Mouse (Mus musculus): ENCODE measurements around the gene Tmem131l. TPM values are rescaled to one million over a fixed set of nuclear protein-coding genes. Genes with fewer than 3 reads are reported as not detected.

Gene Tmem131l
- polyA plus RNA-seq, 1 experiment from 2014 or later: 84.2 TPM

GRCm38 (mm10) chr3:83980231-83980872, 59.6 kb downstream of the Tmem131l start:
- Histone ChIP-seq H3K9me3 (replicated peaks; ENCODE audit: control insufficient read depth, low read length) (no peaks in the 10 kb centered on the region), H3K9ac (replicated peaks; ENCODE audit: low read length) (no peak overlapping the region), H3K4me1 (ENCODE audit: control insufficient read depth, insufficient read depth, low read length) (no peaks in the 10 kb centered on the region), H3K27me3 (ENCODE audit: control insufficient read depth, insufficient read depth, low read length) (no peaks in the 10 kb centered on the region), H3K36me3 (replicated peaks; ENCODE audit: control insufficient read depth, insufficient read depth, low read depth, low read length) (no peaks in the 10 kb centered on the region), H3K4me3 (ENCODE audit: low read depth, low read length) (no peak overlapping the region), H3K27ac (replicated peaks; ENCODE audit: low read depth, low read length) (0 out of 2 replicates have a peak overlapping the region, but pooled peaks have one; percentile 43), H3K4me2 (ENCODE audit: low read depth, low read length) (no peak overlapping the region)
- 7% methylated on average over 6 of the region's 6 CpGs for WGBS
- ATAC-seq (replicated peaks; ENCODE audit: insufficient number of reproducible peaks, low FRiP score, low TSS enrichment, low read depth) (peak; percentile 92), DNase-seq (ENCODE audit: low spot score) (peak; percentile 68)

DNA sequence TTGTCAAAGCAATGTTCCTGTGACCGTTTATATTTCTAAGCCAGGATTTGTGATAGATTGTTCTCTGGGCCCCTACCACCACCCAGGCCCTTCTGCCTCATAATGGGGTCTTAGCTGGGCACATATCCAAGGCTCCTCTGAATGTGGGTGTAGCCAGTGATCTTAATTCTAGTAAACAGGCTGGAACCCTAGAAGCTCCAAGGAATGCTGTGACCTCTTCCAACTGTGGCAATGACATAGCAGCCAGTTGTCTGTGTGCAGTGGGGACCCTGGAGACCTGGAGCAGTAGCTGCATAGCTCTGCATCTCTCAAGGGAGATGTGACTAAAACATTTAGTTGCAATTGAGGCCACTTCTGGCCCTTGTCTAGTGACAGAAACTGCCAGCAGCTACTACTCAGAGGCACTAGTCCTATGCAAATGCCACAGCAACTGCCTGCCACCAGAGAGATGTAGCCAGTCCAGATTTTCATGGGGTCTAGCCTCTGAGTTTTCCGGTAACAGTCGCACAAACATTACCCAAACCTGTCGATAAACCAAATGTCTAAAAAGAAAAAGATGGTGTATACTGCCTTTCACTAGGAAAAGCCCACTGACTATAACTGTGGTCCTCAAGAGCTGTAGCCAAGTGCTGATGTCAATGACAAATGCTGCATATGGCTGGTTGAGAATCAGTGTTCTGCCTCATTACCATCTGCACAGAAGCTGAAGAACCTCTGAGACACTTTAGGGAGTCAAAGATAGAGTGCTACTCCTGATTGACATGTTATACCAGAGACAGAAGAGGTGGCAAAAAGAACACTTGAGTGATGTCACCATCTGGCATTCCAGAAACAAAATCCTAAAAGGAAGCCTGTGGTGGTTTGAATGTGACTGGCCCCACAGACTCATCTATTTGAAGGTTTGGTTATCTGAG, 61.2 kb downstream of the Tmem131l start:
- H3K4me3 ChIP-seq (ENCODE audit: low read depth, low read length): no peak overlapping the region

DNA sequence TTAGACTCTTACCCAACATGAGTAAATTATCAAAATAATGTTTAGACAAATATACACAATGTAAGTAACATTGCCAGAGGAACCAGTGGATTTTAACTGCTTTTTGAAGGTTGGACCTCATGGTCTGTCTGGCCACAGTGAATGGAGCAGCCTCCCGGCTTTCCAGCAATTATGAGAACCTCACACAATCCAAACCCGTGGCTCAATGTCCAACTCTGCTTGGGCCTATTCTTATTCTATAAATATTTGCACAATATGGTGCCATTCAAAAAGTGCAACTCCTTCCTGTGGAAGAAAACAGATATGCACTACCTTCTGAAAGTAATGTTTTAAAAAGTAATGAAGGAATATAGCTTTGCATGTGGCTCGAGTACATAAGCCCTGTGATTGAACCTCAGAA, 62.2 kb downstream of the Tmem131l start:
- no peaks in the 10 kb centered on the region for H3K9me3 ChIP-seq (replicated peaks; ENCODE audit: control insufficient read depth, low read length)
- H3K36me3 ChIP-seq (replicated peaks; ENCODE audit: control insufficient read depth, insufficient read depth, low read depth, low read length): no peaks in the 10 kb centered on the region
- ATAC-seq (replicated peaks; ENCODE audit: insufficient number of reproducible peaks, low FRiP score, low TSS enrichment, low read depth): no peak
- no peak overlapping the region for H3K4me2 ChIP-seq (ENCODE audit: low read depth, low read length)
- H3K27me3 ChIP-seq (ENCODE audit: control insufficient read depth, insufficient read depth, low read length): no peaks in the 10 kb centered on the region
- no peak for DNase-seq (ENCODE audit: low spot score)
- no peak overlapping the region for H3K27ac ChIP-seq (replicated peaks; ENCODE audit: low read depth, low read length)
- H3K9ac ChIP-seq (replicated peaks; ENCODE audit: low read length): no peak overlapping the region
- WGBS: 81% methylated on average over 3 of the region's 3 CpGs
- H3K4me1 ChIP-seq (ENCODE audit: control insufficient read depth, insufficient read depth, low read length): no peaks in the 10 kb centered on the region
- no peak overlapping the region for H3K4me3 ChIP-seq (ENCODE audit: low read depth, low read length)

More for the DNA sequence above, 61.2 kb downstream of the Tmem131l start:
- H3K9ac ChIP-seq (replicated peaks; ENCODE audit: low read length): no peak overlapping the region
- H3K4me2 ChIP-seq (ENCODE audit: low read depth, low read length): no peak overlapping the region
- ATAC-seq (replicated peaks; ENCODE audit: insufficient number of reproducible peaks, low FRiP score, low TSS enrichment, low read depth): no peak
- 0 out of 2 replicates have a peak overlapping the region, but pooled peaks have one; percentile 14 for H3K27ac ChIP-seq (replicated peaks; ENCODE audit: low read depth, low read length)
- no peaks in the 10 kb centered on the region for H3K36me3 ChIP-seq (replicated peaks; ENCODE audit: control insufficient read depth, insufficient read depth, low read depth, low read length)
- 87% methylated on average over 4 of the region's 4 CpGs for WGBS
- H3K27me3 ChIP-seq (ENCODE audit: control insufficient read depth, insufficient read depth, low read length): no peaks in the 10 kb centered on the region
- H3K4me1 ChIP-seq (ENCODE audit: control insufficient read depth, insufficient read depth, low read length): no peaks in the 10 kb centered on the region
- no peaks in the 10 kb centered on the region for H3K9me3 ChIP-seq (replicated peaks; ENCODE audit: control insufficient read depth, low read length)
- DNase-seq (ENCODE audit: low spot score): no peak

DNA sequence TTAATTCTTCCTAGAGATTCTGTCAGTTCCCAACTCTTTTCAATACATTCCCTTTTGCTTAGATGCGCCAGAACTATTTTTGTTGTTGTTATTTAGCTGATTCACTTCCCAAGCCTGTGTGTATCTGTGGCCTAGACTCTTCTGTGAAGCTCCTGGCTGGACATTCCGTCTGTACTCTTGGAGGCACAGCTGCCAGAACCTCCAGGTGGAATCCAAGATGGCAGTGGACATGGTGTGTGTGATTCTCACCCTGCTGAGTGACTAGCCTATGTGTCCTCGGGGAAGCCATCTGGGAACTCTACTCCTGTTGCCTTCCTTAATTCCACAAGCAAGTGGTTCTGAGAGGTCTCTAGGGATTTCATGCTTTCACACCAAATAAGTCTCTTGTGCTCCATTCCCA, 63.8 kb downstream of the Tmem131l start:
- Histone ChIP-seq H3K9me3 (replicated peaks; ENCODE audit: control insufficient read depth, low read length) (no peaks in the 10 kb centered on the region), H3K4me3 (ENCODE audit: low read depth, low read length) (no peak overlapping the region), H3K4me1 (ENCODE audit: control insufficient read depth, insufficient read depth, low read length) (peaks cover 4% of the 10 kb centered on the region; the same call in 1 of the 2 replicates), H3K27ac (replicated peaks; ENCODE audit: low read depth, low read length) (no peak overlapping the region), H3K36me3 (replicated peaks; ENCODE audit: control insufficient read depth, insufficient read depth, low read depth, low read length) (no peaks in the 10 kb centered on the region), H3K27me3 (ENCODE audit: control insufficient read depth, insufficient read depth, low read length) (no peaks in the 10 kb centered on the region), H3K4me2 (ENCODE audit: low read depth, low read length) (no peak overlapping the region), H3K9ac (replicated peaks; ENCODE audit: low read length) (no peak overlapping the region)
- no peak for ATAC-seq (replicated peaks; ENCODE audit: insufficient number of reproducible peaks, low FRiP score, low TSS enrichment, low read depth)
- 87% methylated on average over 3 of the region's 3 CpGs for WGBS
- DNase-seq (ENCODE audit: low spot score): no peak

GRCm38 (mm10) chr3:83973339-83973738, 66.6 kb downstream of the Tmem131l start:
- no peak for ATAC-seq (replicated peaks; ENCODE audit: insufficient number of reproducible peaks, low FRiP score, low TSS enrichment, low read depth)
- Histone ChIP-seq H3K4me2 (ENCODE audit: low read depth, low read length) (no peak overlapping the region), H3K4me1 (ENCODE audit: control insufficient read depth, insufficient read depth, low read length) (peaks cover 4% of the 10 kb centered on the region; the same call in 1 of the 2 replicates), H3K36me3 (replicated peaks; ENCODE audit: control insufficient read depth, insufficient read depth, low read depth, low read length) (no peaks in the 10 kb centered on the region), H3K9me3 (replicated peaks; ENCODE audit: control insufficient read depth, low read length) (no peaks in the 10 kb centered on the region), H3K27ac (replicated peaks; ENCODE audit: low read depth, low read length) (no peak overlapping the region), H3K9ac (replicated peaks; ENCODE audit: low read length) (no peak overlapping the region), H3K4me3 (ENCODE audit: low read depth, low read length) (no peak overlapping the region), H3K27me3 (ENCODE audit: control insufficient read depth, insufficient read depth, low read length) (no peaks in the 10 kb centered on the region)
- 66% methylated on average over 2 of the region's 2 CpGs for WGBS
- no peak for DNase-seq (ENCODE audit: low spot score)

GRCm38 (mm10) chr3:83970629-83971028, 69.3 kb downstream of the Tmem131l start:
- no peak overlapping the region for H3K27ac ChIP-seq (replicated peaks; ENCODE audit: low read depth, low read length)
- H3K36me3 ChIP-seq (replicated peaks; ENCODE audit: control insufficient read depth, insufficient read depth, low read depth, low read length): no peaks in the 10 kb centered on the region
- no peak overlapping the region for H3K4me2 ChIP-seq (ENCODE audit: low read depth, low read length)
- no peaks in the 10 kb centered on the region for H3K9me3 ChIP-seq (replicated peaks; ENCODE audit: control insufficient read depth, low read length)
- no peaks in the 10 kb centered on the region for H3K27me3 ChIP-seq (ENCODE audit: control insufficient read depth, insufficient read depth, low read length)
- ATAC-seq (replicated peaks; ENCODE audit: insufficient number of reproducible peaks, low FRiP score, low TSS enrichment, low read depth) (no peak), DNase-seq (ENCODE audit: low spot score) (no peak)
- peaks cover 4% of the 10 kb centered on the region; the same call in 1 of the 2 replicates for H3K4me1 ChIP-seq (ENCODE audit: control insufficient read depth, insufficient read depth, low read length)
- WGBS: 39% methylated on average over 1 of the region's 1 CpGs
- no peak overlapping the region; the same call in 1 of the 2 replicates for H3K9ac ChIP-seq (replicated peaks; ENCODE audit: low read length)
- no peak overlapping the region for H3K4me3 ChIP-seq (ENCODE audit: low read depth, low read length)

- Histone ChIP-seq H3K4me1 (ENCODE audit: control insufficient read depth, insufficient read depth, low read length) (peaks cover 4% of the 10 kb centered on the region; the same call in 1 of the 2 replicates), H3K9ac (replicated peaks; ENCODE audit: low read length) (no peak overlapping the region), H3K9me3 (replicated peaks; ENCODE audit: control insufficient read depth, low read length) (no peaks in the 10 kb centered on the region), H3K4me3 (ENCODE audit: low read depth, low read length) (no peak overlapping the region), H3K27me3 (ENCODE audit: control insufficient read depth, insufficient read depth, low read length) (no peaks in the 10 kb centered on the region), H3K4me2 (ENCODE audit: low read depth, low read length) (no peak overlapping the region), H3K27ac (replicated peaks; ENCODE audit: low read depth, low read length) (no peak overlapping the region), H3K36me3 (replicated peaks; ENCODE audit: control insufficient read depth, insufficient read depth, low read depth, low read length) (no peaks in the 10 kb centered on the region)
- WGBS: 86% methylated on average over 4 of the region's 4 CpGs
- DNase-seq (ENCODE audit: low spot score) (no peak), ATAC-seq (replicated peaks; ENCODE audit: insufficient number of reproducible peaks, low FRiP score, low TSS enrichment, low read depth) (no peak)
Observed at GRCm38 (mm10) chr3:83969081-83969480, 70.9 kb downstream of the Tmem131l start.

DNA sequence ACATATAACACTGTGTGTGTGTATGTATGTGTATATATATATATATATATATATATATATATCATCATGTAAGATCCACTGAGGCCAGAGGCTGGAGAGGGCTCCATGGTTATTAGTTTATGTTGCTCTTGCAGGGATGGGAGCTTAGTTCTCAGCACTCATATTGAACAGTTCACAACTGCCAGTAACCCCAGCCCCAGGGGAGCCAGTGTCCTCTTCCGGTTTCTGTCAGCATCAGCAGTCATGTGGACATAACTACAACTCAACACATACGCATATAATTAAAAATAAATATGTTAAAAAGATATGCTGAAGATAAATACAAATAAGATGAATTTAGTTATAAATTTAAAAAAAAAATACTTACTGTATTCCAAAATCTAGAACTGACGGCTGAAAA, 72.2 kb downstream of the Tmem131l start:
- ATAC-seq (replicated peaks; ENCODE audit: insufficient number of reproducible peaks, low FRiP score, low TSS enrichment, low read depth) (no peak), DNase-seq (ENCODE audit: low spot score) (no peak)
- no peaks in the 10 kb centered on the region for H3K9me3 ChIP-seq (replicated peaks; ENCODE audit: control insufficient read depth, low read length)
- WGBS: 81% methylated on average over 3 of the region's 3 CpGs
- H3K9ac ChIP-seq (replicated peaks; ENCODE audit: low read length): no peak overlapping the region
- no peaks in the 10 kb centered on the region for H3K36me3 ChIP-seq (replicated peaks; ENCODE audit: control insufficient read depth, insufficient read depth, low read depth, low read length)
- no peak overlapping the region for H3K4me2 ChIP-seq (ENCODE audit: low read depth, low read length)
- H3K4me1 ChIP-seq (ENCODE audit: control insufficient read depth, insufficient read depth, low read length): peaks cover 4% of the 10 kb centered on the region; the same call in 1 of the 2 replicates
- H3K27ac ChIP-seq (replicated peaks; ENCODE audit: low read depth, low read length): no peak overlapping the region
- H3K27me3 ChIP-seq (ENCODE audit: control insufficient read depth, insufficient read depth, low read length): no peaks in the 10 kb centered on the region
- no peak overlapping the region for H3K4me3 ChIP-seq (ENCODE audit: low read depth, low read length)
